Mouse (Mus musculus): ENCODE data around the gene Rasgrp1. TPM values are rescaled to one million over a fixed set of nuclear protein-coding genes. Genes with fewer than 3 reads are reported as not detected.

Rasgrp1 gene
- polyA plus RNA-seq, 1 experiment from 2014 or later: 4.8 TPM

GRCm38 (mm10) chr2:117337902-117338301, 4.9 kb downstream of the Rasgrp1 start:
- Histone ChIP-seq H3K36me3 (ENCODE audit: control insufficient read depth, insufficient read depth) (no peaks in the 10 kb centered on the region), H3K9me3 (replicated peaks; ENCODE audit: control insufficient read depth, low read length) (no peaks in the 10 kb centered on the region), H3K27me3 (ENCODE audit: control insufficient read depth, insufficient read depth, low read length) (peaks cover 14% of the 10 kb centered on the region), H3K4me3 (ENCODE audit: low read length) (no peak overlapping the region), H3K27ac (ENCODE audit: low read length) (no peak overlapping the region), H3K9ac (ENCODE audit: low read length) (no peak overlapping the region), H3K4me2 (ENCODE audit: low read depth, low read length) (no peak overlapping the region), H3K4me1 (ENCODE audit: control insufficient read depth, insufficient read depth, low read length) (peaks cover 6% of the 10 kb centered on the region)
- WGBS: 88% methylated on average over 7 of the region's 7 CpGs
- ATAC-seq (replicated peaks; ENCODE audit: extremely low read depth, insufficient read depth, low FRiP score): no peak

GRCm38 (mm10) chr2:117336946-117337665, 5.7 kb downstream of the Rasgrp1 start:
- 52% methylated on average over 5 of the region's 5 CpGs for WGBS

GRCm38 (mm10) chr2:117335552-117336188, 7.1 kb downstream of the Rasgrp1 start:
- H3K27me3 ChIP-seq (ENCODE audit: control insufficient read depth, insufficient read depth, low read length): no peaks in the 10 kb centered on the region
- H3K4me1 ChIP-seq (ENCODE audit: control insufficient read depth, insufficient read depth, low read length): no peaks in the 10 kb centered on the region
- ATAC-seq (replicated peaks; ENCODE audit: extremely low read depth, insufficient read depth, low FRiP score): no peak
- H3K4me3 ChIP-seq (ENCODE audit: low read length): no peak overlapping the region
- no peak overlapping the region for H3K9ac ChIP-seq (ENCODE audit: low read length)
- no peaks in the 10 kb centered on the region for H3K9me3 ChIP-seq (replicated peaks; ENCODE audit: control insufficient read depth, low read length)
- 25% methylated on average over 4 of the region's 4 CpGs for WGBS
- H3K4me2 ChIP-seq (ENCODE audit: low read depth, low read length): no peak overlapping the region
- no peak overlapping the region for H3K27ac ChIP-seq (ENCODE audit: low read length)
- H3K36me3 ChIP-seq (ENCODE audit: control insufficient read depth, insufficient read depth): no peaks in the 10 kb centered on the region

More at GRCm38 (mm10) chr2:117336946-117337665, 5.7 kb downstream of the Rasgrp1 start:
- Histone ChIP-seq H3K9me3 (replicated peaks; ENCODE audit: control insufficient read depth, low read length) (no peaks in the 10 kb centered on the region), H3K9ac (ENCODE audit: low read length) (no peak overlapping the region), H3K4me3 (ENCODE audit: low read length) (no peak overlapping the region), H3K36me3 (ENCODE audit: control insufficient read depth, insufficient read depth) (no peaks in the 10 kb centered on the region), H3K4me2 (ENCODE audit: low read depth, low read length) (no peak overlapping the region), H3K4me1 (ENCODE audit: control insufficient read depth, insufficient read depth, low read length) (peaks cover under 1% of the 10 kb centered on the region; the same call in 1 of the 2 replicates), H3K27me3 (ENCODE audit: control insufficient read depth, insufficient read depth, low read length) (peaks cover 7% of the 10 kb centered on the region; the same call in 1 of the 2 replicates), H3K27ac (ENCODE audit: low read length) (no peak overlapping the region)
- no peak for ATAC-seq (replicated peaks; ENCODE audit: extremely low read depth, insufficient read depth, low FRiP score)

- H3K4me3 ChIP-seq (ENCODE audit: low read length): no peak overlapping the region
- H3K9me3 ChIP-seq (replicated peaks; ENCODE audit: control insufficient read depth, low read length): no peaks in the 10 kb centered on the region
- no peak overlapping the region for H3K9ac ChIP-seq (ENCODE audit: low read length)
- WGBS: 55% methylated on average over 5 of the region's 5 CpGs
- H3K4me2 ChIP-seq (ENCODE audit: low read depth, low read length): no peak overlapping the region
- H3K27me3 ChIP-seq (ENCODE audit: control insufficient read depth, insufficient read depth, low read length): no peaks in the 10 kb centered on the region
- no peaks in the 10 kb centered on the region for H3K36me3 ChIP-seq (ENCODE audit: control insufficient read depth, insufficient read depth)
- H3K27ac ChIP-seq (ENCODE audit: low read length): no peak overlapping the region
- no peak for ATAC-seq (replicated peaks; ENCODE audit: extremely low read depth, insufficient read depth, low FRiP score)
- no peaks in the 10 kb centered on the region for H3K4me1 ChIP-seq (ENCODE audit: control insufficient read depth, insufficient read depth, low read length)
Observed at GRCm38 (mm10) chr2:117331634-117332033, 11.2 kb downstream of the Rasgrp1 start.

- H3K27ac ChIP-seq (ENCODE audit: low read length): no peak overlapping the region
- ATAC-seq (replicated peaks; ENCODE audit: extremely low read depth, insufficient read depth, low FRiP score): no peak
- H3K27me3 ChIP-seq (ENCODE audit: control insufficient read depth, insufficient read depth, low read length): no peaks in the 10 kb centered on the region
- H3K4me3 ChIP-seq (ENCODE audit: low read length): no peak overlapping the region
- no peak overlapping the region for H3K4me2 ChIP-seq (ENCODE audit: low read depth, low read length)
- H3K9me3 ChIP-seq (replicated peaks; ENCODE audit: control insufficient read depth, low read length): no peaks in the 10 kb centered on the region
- no peaks in the 10 kb centered on the region for H3K4me1 ChIP-seq (ENCODE audit: control insufficient read depth, insufficient read depth, low read length)
- H3K9ac ChIP-seq (ENCODE audit: low read length): no peak overlapping the region
- H3K36me3 ChIP-seq (ENCODE audit: control insufficient read depth, insufficient read depth): no peaks in the 10 kb centered on the region
- 74% methylated on average over 9 of the region's 9 CpGs for WGBS
Observed at GRCm38 (mm10) chr2:117328521-117329285, 14.1 kb downstream of the Rasgrp1 start.

- Histone ChIP-seq H3K27me3 (ENCODE audit: control insufficient read depth, insufficient read depth, low read length) (no peaks in the 10 kb centered on the region), H3K4me1 (ENCODE audit: control insufficient read depth, insufficient read depth, low read length) (no peaks in the 10 kb centered on the region), H3K9me3 (replicated peaks; ENCODE audit: control insufficient read depth, low read length) (no peaks in the 10 kb centered on the region), H3K36me3 (ENCODE audit: control insufficient read depth, insufficient read depth) (no peaks in the 10 kb centered on the region), H3K4me2 (ENCODE audit: low read depth, low read length) (no peak overlapping the region), H3K9ac (ENCODE audit: low read length) (no peak overlapping the region), H3K27ac (ENCODE audit: low read length) (no peak overlapping the region), H3K4me3 (ENCODE audit: low read length) (no peak overlapping the region)
- no peak for ATAC-seq (replicated peaks; ENCODE audit: extremely low read depth, insufficient read depth, low FRiP score)
- WGBS: 83% methylated on average over 8 of the region's 8 CpGs
Observed at GRCm38 (mm10) chr2:117322399-117322798, 20.4 kb downstream of the Rasgrp1 start.

- Histone ChIP-seq H3K27me3 (ENCODE audit: control insufficient read depth, insufficient read depth, low read length) (no peaks in the 10 kb centered on the region), H3K27ac (ENCODE audit: low read length) (no peak overlapping the region), H3K9ac (ENCODE audit: low read length) (no peak overlapping the region), H3K9me3 (replicated peaks; ENCODE audit: control insufficient read depth, low read length) (no peaks in the 10 kb centered on the region), H3K36me3 (ENCODE audit: control insufficient read depth, insufficient read depth) (no peaks in the 10 kb centered on the region), H3K4me2 (ENCODE audit: low read depth, low read length) (no peak overlapping the region), H3K4me3 (ENCODE audit: low read length) (no peak overlapping the region), H3K4me1 (ENCODE audit: control insufficient read depth, insufficient read depth, low read length) (no peaks in the 10 kb centered on the region)
- ATAC-seq (replicated peaks; ENCODE audit: extremely low read depth, insufficient read depth, low FRiP score): no peak
- 77% methylated on average over 3 of the region's 3 CpGs for WGBS
Observed at GRCm38 (mm10) chr2:117321231-117321630, 21.6 kb downstream of the Rasgrp1 start.

- H3K27ac ChIP-seq (ENCODE audit: low read length): no peak overlapping the region
- H3K36me3 ChIP-seq (ENCODE audit: control insufficient read depth, insufficient read depth): no peaks in the 10 kb centered on the region
- H3K9me3 ChIP-seq (replicated peaks; ENCODE audit: control insufficient read depth, low read length): peaks cover 3% of the 10 kb centered on the region; the same call in 1 of the 2 replicates
- H3K27me3 ChIP-seq (ENCODE audit: control insufficient read depth, insufficient read depth, low read length): no peaks in the 10 kb centered on the region
- no peaks in the 10 kb centered on the region for H3K4me1 ChIP-seq (ENCODE audit: control insufficient read depth, insufficient read depth, low read length)
- WGBS: 75% methylated on average over 3 of the region's 3 CpGs
- ATAC-seq (replicated peaks; ENCODE audit: extremely low read depth, insufficient read depth, low FRiP score): no peak
- no peak overlapping the region for H3K9ac ChIP-seq (ENCODE audit: low read length)
- H3K4me3 ChIP-seq (ENCODE audit: low read length): no peak overlapping the region
- H3K4me2 ChIP-seq (ENCODE audit: low read depth, low read length): no peak overlapping the region
Observed at GRCm38 (mm10) chr2:117318991-117319390, 23.8 kb downstream of the Rasgrp1 start.

Data from heart, embryonic 16.5 days (tissue).